13 mouse cellular contexts compared by ENCODE assay signal in the genomic region with DNA sequence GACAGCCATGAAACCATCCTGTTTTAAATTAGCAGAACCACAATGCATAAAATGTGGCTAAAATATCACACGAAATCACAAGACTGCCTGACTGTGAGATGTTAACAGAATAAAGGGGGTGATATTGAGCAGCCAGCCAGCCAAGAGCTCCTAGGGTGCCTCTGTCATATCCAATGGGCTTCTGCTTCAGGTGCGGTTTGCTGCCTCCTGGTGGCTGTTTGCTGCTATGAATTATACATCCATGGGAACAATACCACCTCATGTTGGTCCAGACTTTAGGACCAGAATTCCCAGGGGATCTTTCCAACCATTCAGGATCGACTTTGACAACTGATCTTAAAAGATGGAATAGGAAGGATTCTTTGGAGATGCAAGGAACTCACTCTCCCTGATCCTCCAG. TPM values are rescaled to one million over a fixed set of nuclear protein-coding genes. Genes with fewer than 3 reads are reported as not detected.
DNase-seq lines count a peak whose midpoint lies in the region; ATAC-seq and TF ChIP-seq lines count a peak whose summit lies in the region.
"Had no signal": no experiment of that assay in that cellular context is flagged by ENCODE, and none has a peak within 500 bp of the region (broad histone marks: within the 10 kb centered on the region; RNA-seq: fewer than 3 reads in every experiment).

No protein-coding gene starts in this region.

- no peak for DNase-seq in liver, embryonic 14.5 days (ENCODE audit: low read depth in 3 of 3, low spot score in 3 of 3)
- no peak for DNase-seq in liver, embryonic 11.5 days (ENCODE audit: low spot score)
- DNase-seq in ES-E14 (ENCODE audit: low read depth, low spot score), result peak; percentile 54
- DNase-seq in brain, embryonic 14.5 days (ENCODE audit: low read depth), result no peak
- DNase-seq in stomach, postnatal 0 days (ENCODE audit: low spot score), result no peak
- no peak for DNase-seq in layer of hippocampus, adult 8-10 months (ENCODE audit: low spot score in 2 of 2)
- DNase-seq in ovary, adult 18-20 months (ENCODE audit: low spot score), result no peak
- DNase-seq in Muller cell, postnatal 12 days (ENCODE audit: inconsistent ontology term), result no peak
- DNase-seq: adrenal gland, adult 8-10 months; cerebellum, postnatal 25 days; left cerebral cortex, postnatal 4 days had no signal

- no peak for TF ChIP-seq EP300 in liver, embryonic 14.5 days (IDR thresholded peaks at IDR 0.05; ENCODE audit: low read depth)
- TF ChIP-seq EP300 in stomach, postnatal 0 days (optimal IDR thresholded peaks at IDR 0.05), result no peak

- H3K4me3 ChIP-seq in liver, embryonic 14.5 days (ENCODE audit: insufficient read depth in 1 of 2, low read depth in 2 of 2, low read length in 2 of 2), result no peak overlapping the region
- H3K4me3 ChIP-seq in liver, embryonic 11.5 days (ENCODE audit: low read depth, low read length), result no peak overlapping the region
- no peak overlapping the region for H3K4me3 ChIP-seq in ES-E14 (ENCODE audit: insufficient read depth in 1 of 2, low read depth in 1 of 2, low read length in 2 of 2, poor library complexity in 1 of 2, severe bottlenecking in 1 of 2)
- no peak overlapping the region for H3K4me3 ChIP-seq in stomach, postnatal 0 days (ENCODE audit: low read depth, low read length)
- H3K4me3 ChIP-seq: forebrain, embryonic 10.5 days; hindbrain, embryonic 13.5 days had no signal

- TF ChIP-seq CTCF in liver, embryonic 14.5 days (IDR thresholded peaks at IDR 0.05; ENCODE audit: low read depth), result peak; percentile 72
- peak; percentile 31; the same call in 1 of the 2 replicates for TF ChIP-seq CTCF in brain, embryonic 14.5 days (IDR thresholded peaks at IDR 0.05; ENCODE audit: borderline replicate concordance, extremely low read depth, insufficient read depth, insufficient read length)
- peak; percentile 47 for TF ChIP-seq CTCF in stomach, postnatal 0 days (IDR thresholded peaks at IDR 0.05; ENCODE audit: low read depth)

- WGBS in liver, embryonic 14.5 days (ENCODE audit: insufficient replicate concordance), result 31% methylated on average over 3 of the region's 3 CpGs
- 31% methylated on average over 3 of the region's 3 CpGs for WGBS in liver, embryonic 11.5 days
- WGBS in stomach, postnatal 0 days, result 50% methylated on average over 3 of the region's 3 CpGs

- H3K27me3 ChIP-seq in liver, embryonic 14.5 days (ENCODE audit: control insufficient read depth, insufficient read depth, low read length), result no peaks in the 10 kb centered on the region
- H3K27me3 ChIP-seq in liver, embryonic 11.5 days (replicated peaks; ENCODE audit: control insufficient read depth, insufficient read depth, low read length), result no peaks in the 10 kb centered on the region
- no peaks in the 10 kb centered on the region for H3K27me3 ChIP-seq in stomach, postnatal 0 days (ENCODE audit: control insufficient read depth, insufficient read depth, low read length)

- H3K27ac ChIP-seq in liver, embryonic 14.5 days, result no peak overlapping the region
- H3K27ac ChIP-seq in liver, embryonic 11.5 days (ENCODE audit: low read depth, low read length), result no peak overlapping the region
- H3K27ac ChIP-seq in ES-E14 (ENCODE audit: insufficient read depth, low read depth, low read length, poor library complexity, severe bottlenecking), result no peak overlapping the region
- H3K27ac ChIP-seq in stomach, postnatal 0 days (replicated peaks), result no peak overlapping the region
- H3K27ac ChIP-seq: forebrain, embryonic 10.5 days; hindbrain, embryonic 13.5 days had no signal

- no peak overlapping the region for H3K4me2 ChIP-seq in liver, embryonic 14.5 days (ENCODE audit: low read depth)
- no peak overlapping the region for H3K4me2 ChIP-seq in liver, embryonic 11.5 days
- H3K4me2 ChIP-seq in stomach, postnatal 0 days (replicated peaks; ENCODE audit: low read depth), result no peak overlapping the region
- H3K4me2 ChIP-seq: hindbrain, embryonic 13.5 days had no signal

- no peaks in the 10 kb centered on the region for H3K4me1 ChIP-seq in liver, embryonic 14.5 days (replicated peaks; ENCODE audit: control insufficient read depth in 2 of 2, insufficient read depth in 2 of 2, low read length in 1 of 2)
- no peaks in the 10 kb centered on the region for H3K4me1 ChIP-seq in liver, embryonic 11.5 days (replicated peaks; ENCODE audit: control insufficient read depth, insufficient read depth, low read length)
- peaks cover 0 to 2% of the 10 kb centered on the region in 2 experiments; a peak in 1 of 4 replicates for H3K4me1 ChIP-seq in ES-E14 (ENCODE audit: control insufficient read depth in 2 of 2, insufficient read depth in 2 of 2, low read length in 2 of 2, poor library complexity in 1 of 2)
- H3K4me1 ChIP-seq in stomach, postnatal 0 days (replicated peaks; ENCODE audit: control insufficient read depth, insufficient read depth), result no peaks in the 10 kb centered on the region
- H3K4me1 ChIP-seq: forebrain, embryonic 10.5 days; hindbrain, embryonic 13.5 days had no signal

- no peak for TF ChIP-seq POLR2A in brain, embryonic 14.5 days (IDR thresholded peaks at IDR 0.05; ENCODE audit: borderline replicate concordance, extremely low read depth, insufficient read depth, insufficient read length, poor library complexity, severe bottlenecking)

- ATAC-seq in liver, embryonic 14.5 days (ENCODE audit: insufficient read depth), result no peak
- no peak for ATAC-seq in liver, embryonic 11.5 days (replicated peaks; ENCODE audit: low FRiP score)
- no peak for ATAC-seq in stomach, postnatal 0 days (ENCODE audit: low FRiP score, low TSS enrichment)

- H3K9me3 ChIP-seq in liver, embryonic 14.5 days (ENCODE audit: control insufficient read depth, low read length), result no peaks in the 10 kb centered on the region
- no peaks in the 10 kb centered on the region for H3K9me3 ChIP-seq in liver, embryonic 11.5 days (ENCODE audit: control insufficient read depth, low read length)
- no peaks in the 10 kb centered on the region for H3K9me3 ChIP-seq in ES-E14 (ENCODE audit: control insufficient read depth, insufficient read depth, low read depth, low read length)
- no peaks in the 10 kb centered on the region for H3K9me3 ChIP-seq in stomach, postnatal 0 days (ENCODE audit: control insufficient read depth, low read length)

- in situ Hi-C loops in ES-E14 (cut with MboI; ENCODE audit: low sequenced_read_pairs in 2 of 2, unreplicated experiment in 2 of 2), result no loop called here

- no peaks in the 10 kb centered on the region for H3K36me3 ChIP-seq in liver, embryonic 14.5 days (replicated peaks; ENCODE audit: control insufficient read depth, insufficient read depth, low read depth)
- H3K36me3 ChIP-seq in liver, embryonic 11.5 days (ENCODE audit: control insufficient read depth, insufficient read depth, low read length), result no peaks in the 10 kb centered on the region
- no peaks in the 10 kb centered on the region for H3K36me3 ChIP-seq in ES-E14 (ENCODE audit: control insufficient read depth, insufficient read depth, low read length, poor library complexity, severe bottlenecking)
- no peaks in the 10 kb centered on the region for H3K36me3 ChIP-seq in stomach, postnatal 0 days (ENCODE audit: control insufficient read depth, insufficient read depth, low read length)
- H3K36me3 ChIP-seq: forebrain, embryonic 10.5 days; hindbrain, embryonic 13.5 days had no signal

- no peak overlapping the region for H3K9ac ChIP-seq in liver, embryonic 14.5 days (replicated peaks)
- H3K9ac ChIP-seq in liver, embryonic 11.5 days (ENCODE audit: low read depth, low read length), result no peak overlapping the region
- no peak overlapping the region for H3K9ac ChIP-seq in ES-E14 (ENCODE audit: insufficient read depth, low read depth, low read length, poor library complexity, severe bottlenecking)
- no peak overlapping the region for H3K9ac ChIP-seq in stomach, postnatal 0 days (ENCODE audit: low read length)
- H3K9ac ChIP-seq: hindbrain, embryonic 13.5 days had no signal

TF ChIP-seq in ES-E14, 5 proteins besides CTCF, POLR2A, EP300 and RAD21:
- TF ChIP-seq ZC3H11A (IDR thresholded peaks at IDR 0.05; ENCODE audit: borderline replicate concordance, low read depth, low read length) (peak; percentile 52), CHD2 (IDR thresholded peaks at IDR 0.05; ENCODE audit: low read depth, low read length) (no peak)

RNA-seq across cellular contexts. Expression of a gene that starts 27.3 kb away (rescaled TPM):
- 3.8 and 4.0 TPM in 2 replicates for polyA plus RNA-seq in liver, embryonic 14.5 days (2012; rRNA removed)
- polyA plus RNA-seq in liver, embryonic 14.5 days (2014; fragmentation: Nextera tagmentation; extraction: Ambion mirVana), result 5.3 and 6.1 TPM in 2 replicates
- 12.0 and 14.1 TPM in 2 replicates for polyA plus RNA-seq in liver, embryonic 11.5 days (2014; fragmentation: Nextera tagmentation; extraction: Ambion mirVana)
- total RNA-seq in ES-E14 (2012; rRNA removed), result 31.3 and 32.0 TPM in 2 replicates
- 21.5 and 22.6 TPM in 2 replicates for polyA plus RNA-seq in brain, embryonic 14.5 days (2012; rRNA removed)
- polyA plus RNA-seq in stomach, postnatal 0 days (2015; fragmentation: Nextera tagmentation; extraction: Ambion mirVana), result 9.6 and 12.9 TPM in 2 replicates
- 10 to 100 TPM; 23.7 to 30.1 (median 25.5) TPM for total RNA-seq in layer of hippocampus, adult 8-10 months (2022)
